Mouse (Mus musculus) intestine, postnatal 0 days (tissue): ENCODE measurements at regions not wholly inside any gene's neighbourhood (a gene's known extent, or its start where the extent isn't known, plus 50 kb on each side); places are given as distances from the start of the nearest gene placed in this dataset.

Source experiments
- ATAC-seq: fragments of 200-750 bp; cut with Nextera tagmentation; 2 replicates; pipeline ENCODE4 v1.8.0; 2017; ENCODE audit warnings: mild to moderate bottlenecking, moderate TSS enrichment, moderate library complexity
- H3K27ac ChIP-seq: fragments of 300-500 bp; sonication (generic); 2 replicates; pipeline ENCODE4 v1.5.1; 2014; ENCODE audit warnings: mild to moderate bottlenecking, low read depth, low read length, moderate library complexity
- H3K27me3 ChIP-seq: fragments of 300-500 bp; sonication (generic); replicated peaks from 2 replicates; pipeline ENCODE4 v1.6.1; 2014; ENCODE audit warnings: low read length, mixed read lengths; ENCODE audit not compliant: control insufficient read depth, insufficient read depth
- H3K36me3 ChIP-seq: fragments of 300-500 bp; sonication (generic); 2 replicates; pipeline ENCODE4 v1.6.1; 2014; ENCODE audit warnings: mild to moderate bottlenecking, moderate library complexity; ENCODE audit not compliant: control insufficient read depth, insufficient read depth
- H3K4me1 ChIP-seq: fragments of 300-500 bp; sonication (generic); replicated peaks from 2 replicates; pipeline ENCODE4 v1.6.1; 2014; ENCODE audit warnings: antibody characterized with exemption, low read length, mixed read lengths; ENCODE audit not compliant: control insufficient read depth, insufficient read depth
- H3K4me2 ChIP-seq: fragments of 300-500 bp; sonication (generic); replicated peaks from 2 replicates; pipeline ENCODE4 v1.6.1; 2014; ENCODE audit warnings: low read depth, mild to moderate bottlenecking, moderate library complexity
- H3K4me3 ChIP-seq: fragments of 300-500 bp; sonication (generic); 2 replicates; pipeline ENCODE4 v1.5.1; 2014; ENCODE audit warnings: low read depth, low read length
- H3K9ac ChIP-seq: fragments of 300-500 bp; sonication (generic); 2 replicates; pipeline ENCODE4 v1.6.1; 2014; ENCODE audit warnings: mild to moderate bottlenecking, low read depth, low read length
- H3K9me3 ChIP-seq: fragments of 300-500 bp; sonication (generic); 2 replicates; pipeline ENCODE4 v1.6.1; 2016; ENCODE audit warnings: mixed run types; ENCODE audit not compliant: control insufficient read depth
- CTCF ChIP-seq: sonication (generic); IDR thresholded peaks from 2 replicates; pipeline ENCODE4 v1.5.1; 2016; ENCODE audit warnings: low read depth, mild to moderate bottlenecking, control low read depth, antibody characterized with exemption, moderate library complexity
- WGBS: fragments of 180-500 bp; shearing (Covaris S2); extraction: QIAGEN DNeasy Blood & Tissue Kit; methylation state at CpG from one replicate; pipeline ENCODE4 v1.1.7; 2014; 5-methylcytosine and 5-hydroxymethylcytosine counted together

GRCm38 (mm10) chr17:88171606-88172005 is 106.5 kb upstream of the Fbxo11 start:
- Histone ChIP-seq H3K4me1 (no peaks in the 10 kb centered on the region), H3K9ac (no peak overlapping the region), H3K9me3 (no peaks in the 10 kb centered on the region), H3K27ac (no peak overlapping the region), H3K4me3 (no peak overlapping the region), H3K27me3 (no peaks in the 10 kb centered on the region), H3K36me3 (no peaks in the 10 kb centered on the region), H3K4me2 (no peak overlapping the region)
- WGBS, result 71% methylated on average over 3 of the region's 3 CpGs
- no peak for ATAC-seq
- TF ChIP-seq CTCF, result no peak

- Histone ChIP-seq H3K4me1 (no peaks in the 10 kb centered on the region), H3K4me3 (no peak overlapping the region), H3K27ac (no peak overlapping the region), H3K9me3 (no peaks in the 10 kb centered on the region), H3K36me3 (no peaks in the 10 kb centered on the region), H3K4me2 (no peak overlapping the region), H3K9ac (no peak overlapping the region), H3K27me3 (no peaks in the 10 kb centered on the region)
- WGBS, result 62% methylated on average over 4 of the region's 4 CpGs
- ATAC-seq, result no peak
- 0 out of 2 replicates have a peak, but pooled peaks have one; percentile 11 for TF ChIP-seq CTCF
These were observed 108.4 kb upstream of the Fbxo11 start for GRCm38 (mm10) chr17:88173354-88174032.

- Histone ChIP-seq H3K27ac (no peak overlapping the region), H3K36me3 (no peaks in the 10 kb centered on the region), H3K4me3 (no peak overlapping the region), H3K27me3 (no peaks in the 10 kb centered on the region), H3K9me3 (no peaks in the 10 kb centered on the region), H3K4me2 (peak overlapping the region; percentile 43), H3K4me1 (no peaks in the 10 kb centered on the region), H3K9ac (no peak overlapping the region)
- TF ChIP-seq CTCF, result no peak
- ATAC-seq, result no peak
- WGBS, result 48% methylated on average over 10 of the region's 10 CpGs
These were observed 109.2 kb upstream of the Fbxo11 start for GRCm38 (mm10) chr17:88174242-88174679.

GRCm38 (mm10) chr17:88175951-88176623 is 111.0 kb upstream of the Fbxo11 start:
- Histone ChIP-seq H3K9me3 (no peaks in the 10 kb centered on the region), H3K9ac (no peak overlapping the region), H3K36me3 (no peaks in the 10 kb centered on the region), H3K4me3 (no peak overlapping the region), H3K27ac (no peak overlapping the region), H3K4me2 (no peak overlapping the region), H3K4me1 (no peaks in the 10 kb centered on the region), H3K27me3 (no peaks in the 10 kb centered on the region)
- no peak for ATAC-seq
- 81% methylated on average over 4 of the region's 4 CpGs for WGBS
- TF ChIP-seq CTCF, result no peak

GRCm38 (mm10) chr17:88190735-88191134 is 125.6 kb upstream of the Fbxo11 start:
- Histone ChIP-seq H3K27me3 (no peaks in the 10 kb centered on the region), H3K4me2 (no peak overlapping the region), H3K9me3 (no peaks in the 10 kb centered on the region), H3K27ac (no peak overlapping the region), H3K9ac (no peak overlapping the region), H3K4me3 (no peak overlapping the region), H3K36me3 (no peaks in the 10 kb centered on the region), H3K4me1 (no peaks in the 10 kb centered on the region)
- no peak for TF ChIP-seq CTCF
- WGBS, result 77% methylated on average over 5 of the region's 5 CpGs
- no peak for ATAC-seq

- H3K4me1 ChIP-seq, result no peaks in the 10 kb centered on the region
- H3K4me2 ChIP-seq, result no peak overlapping the region
- H3K4me3 ChIP-seq, result no peak overlapping the region
- H3K27ac ChIP-seq, result no peak overlapping the region
- H3K27me3 ChIP-seq, result no peaks in the 10 kb centered on the region
- no peak overlapping the region for H3K9ac ChIP-seq
- ATAC-seq, result no peak
- no peaks in the 10 kb centered on the region for H3K9me3 ChIP-seq
- WGBS, result 74% methylated on average over 2 of the region's 2 CpGs
- no peaks in the 10 kb centered on the region for H3K36me3 ChIP-seq
- no peak for TF ChIP-seq CTCF
These were observed 126.4 kb upstream of the Fbxo11 start for GRCm38 (mm10) chr17:88191444-88191843.
